Mouse (Mus musculus): ENCODE results near the gene Smg1. TPM values are rescaled to one million over a fixed set of nuclear protein-coding genes. Genes with fewer than 3 reads are reported as not detected.

The Smg1 gene
- polyA plus RNA-seq, 1 experiment from 2014 or later: 30.3 TPM

- ATAC-seq (ENCODE audit: low FRiP score) (no peak), DNase-seq (ENCODE audit: low spot score) (no peak)
- H3K4me3 ChIP-seq (ENCODE audit: low read depth, low read length): no peak overlapping the region
- no peak overlapping the region for H3K4me2 ChIP-seq (replicated peaks; ENCODE audit: low read depth, low read length)
- 0 out of 2 replicates have a peak, but pooled peaks cover 3% of the 10 kb centered on the region for H3K36me3 ChIP-seq (ENCODE audit: control insufficient read depth, insufficient read depth, low read length)
- H3K9ac ChIP-seq (ENCODE audit: low read depth, low read length): no peak overlapping the region
- H3K27ac ChIP-seq (ENCODE audit: low read depth, low read length): no peak overlapping the region
- H3K4me1 ChIP-seq (replicated peaks; ENCODE audit: control insufficient read depth, insufficient read depth, low read length): peaks cover 5% of the 10 kb centered on the region; the same call in 1 of the 2 replicates
- H3K27me3 ChIP-seq (ENCODE audit: control insufficient read depth, insufficient read depth, low read length): no peaks in the 10 kb centered on the region
- no peaks in the 10 kb centered on the region for H3K9me3 ChIP-seq (ENCODE audit: control insufficient read depth, low read length)
Measured at GRCm38 (mm10) chr7:118125736-118126135, 117.7 kb downstream of the Smg1 start.

DNA sequence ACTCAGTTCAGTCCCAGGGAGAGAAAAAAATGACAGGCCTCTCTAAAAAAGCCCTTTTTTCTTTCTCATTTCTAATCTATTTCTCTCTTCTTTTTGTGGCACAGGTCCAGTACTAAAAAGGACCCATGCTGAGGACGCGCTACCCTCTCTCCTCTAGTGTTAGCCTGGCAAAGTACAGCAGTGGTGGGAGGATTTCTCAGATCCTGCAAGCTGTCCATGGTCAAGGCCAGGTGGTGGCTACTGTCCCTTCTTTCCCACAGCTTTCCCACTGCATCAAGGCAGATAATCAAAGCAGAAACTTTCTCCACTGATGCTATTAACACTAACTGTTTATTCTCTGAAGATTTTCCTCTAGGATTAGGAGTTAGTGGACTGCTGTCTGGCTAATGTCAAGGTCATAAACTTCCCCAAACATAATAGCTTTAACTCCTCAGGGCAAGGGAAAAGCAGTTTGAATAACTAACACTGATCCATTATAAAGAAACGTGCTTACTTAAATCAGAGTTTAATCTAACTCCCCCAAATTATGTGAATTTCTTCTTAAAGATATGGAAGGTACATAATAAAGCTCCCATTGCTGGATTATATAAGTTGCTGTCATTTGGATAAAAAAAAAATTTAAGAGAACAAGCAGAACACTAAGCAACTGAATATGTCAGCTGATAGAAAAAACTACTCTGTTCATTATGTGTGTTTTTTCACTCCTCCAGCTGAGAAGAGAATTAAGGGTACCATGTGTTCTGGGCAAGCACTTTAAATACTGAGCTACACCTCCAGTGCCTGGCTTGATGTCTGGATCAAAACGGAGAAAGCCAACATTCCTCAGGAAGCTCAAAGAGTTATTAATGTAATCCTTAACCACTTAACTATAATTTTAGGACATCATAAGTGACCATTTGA lies 119.7 kb downstream of the Smg1 start:
- Histone ChIP-seq H3K9ac (ENCODE audit: low read depth, low read length) (no peak overlapping the region), H3K36me3 (ENCODE audit: control insufficient read depth, insufficient read depth, low read length) (0 out of 2 replicates have a peak, but pooled peaks cover 8% of the 10 kb centered on the region), H3K4me3 (ENCODE audit: low read depth, low read length) (no peak overlapping the region), H3K4me1 (replicated peaks; ENCODE audit: control insufficient read depth, insufficient read depth, low read length) (peaks cover 2% of the 10 kb centered on the region; the same call in 1 of the 2 replicates), H3K4me2 (replicated peaks; ENCODE audit: low read depth, low read length) (no peak overlapping the region), H3K9me3 (ENCODE audit: control insufficient read depth, low read length) (no peaks in the 10 kb centered on the region), H3K27ac (ENCODE audit: low read depth, low read length) (no peak overlapping the region), H3K27me3 (ENCODE audit: control insufficient read depth, insufficient read depth, low read length) (no peaks in the 10 kb centered on the region)
- WGBS: 94% methylated on average over 4 of the region's 4 CpGs
- no peak for ATAC-seq (ENCODE audit: low FRiP score)
- DNase-seq (ENCODE audit: low spot score): no peak

- no peaks in the 10 kb centered on the region for H3K9me3 ChIP-seq (ENCODE audit: control insufficient read depth, low read length)
- 0 out of 2 replicates have a peak, but pooled peaks cover 8% of the 10 kb centered on the region for H3K36me3 ChIP-seq (ENCODE audit: control insufficient read depth, insufficient read depth, low read length)
- DNase-seq (ENCODE audit: low spot score): no peak
- no peak overlapping the region for H3K27ac ChIP-seq (ENCODE audit: low read depth, low read length)
- 93% methylated on average over 7 of the region's 7 CpGs for WGBS
- no peak for ATAC-seq (ENCODE audit: low FRiP score)
- H3K4me3 ChIP-seq (ENCODE audit: low read depth, low read length): no peak overlapping the region
- no peaks in the 10 kb centered on the region for H3K27me3 ChIP-seq (ENCODE audit: control insufficient read depth, insufficient read depth, low read length)
- no peak overlapping the region for H3K9ac ChIP-seq (ENCODE audit: low read depth, low read length)
- peaks cover 2% of the 10 kb centered on the region; the same call in 1 of the 2 replicates for H3K4me1 ChIP-seq (replicated peaks; ENCODE audit: control insufficient read depth, insufficient read depth, low read length)
- H3K4me2 ChIP-seq (replicated peaks; ENCODE audit: low read depth, low read length): no peak overlapping the region
Measured at GRCm38 (mm10) chr7:118122235-118122634, 121.2 kb downstream of the Smg1 start.

DNA sequence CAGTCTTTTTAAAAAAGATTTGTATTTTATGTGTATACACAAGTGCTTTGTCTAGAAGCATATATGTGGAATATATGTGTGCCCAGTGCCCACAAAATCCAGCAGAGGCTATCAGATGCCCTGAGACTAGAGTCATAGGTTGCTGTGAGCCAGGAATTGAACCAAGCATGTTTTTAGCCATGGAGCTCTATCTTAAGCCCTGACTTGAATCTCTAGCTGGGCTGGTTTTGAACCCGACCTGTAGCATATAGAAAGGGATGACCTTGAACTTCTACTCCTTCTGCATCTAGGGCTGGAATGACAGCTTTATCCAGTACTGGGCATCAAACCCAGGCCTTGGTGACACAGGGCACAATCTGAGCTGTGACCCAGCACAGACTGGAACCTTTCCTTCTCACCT lies 122.8 kb downstream of the Smg1 start:
- no peak overlapping the region for H3K9ac ChIP-seq (ENCODE audit: low read depth, low read length)
- H3K4me2 ChIP-seq (replicated peaks; ENCODE audit: low read depth, low read length): no peak overlapping the region
- WGBS: 77% methylated on average over 1 of the region's 1 CpGs
- ATAC-seq (ENCODE audit: low FRiP score): no peak
- H3K4me3 ChIP-seq (ENCODE audit: low read depth, low read length): no peak overlapping the region
- DNase-seq (ENCODE audit: low spot score): no peak
- no peaks in the 10 kb centered on the region for H3K27me3 ChIP-seq (ENCODE audit: control insufficient read depth, insufficient read depth, low read length)
- 0 out of 2 replicates have a peak, but pooled peaks cover 5% of the 10 kb centered on the region for H3K36me3 ChIP-seq (ENCODE audit: control insufficient read depth, insufficient read depth, low read length)
- no peak overlapping the region for H3K27ac ChIP-seq (ENCODE audit: low read depth, low read length)
- H3K9me3 ChIP-seq (ENCODE audit: control insufficient read depth, low read length): no peaks in the 10 kb centered on the region
- H3K4me1 ChIP-seq (replicated peaks; ENCODE audit: control insufficient read depth, insufficient read depth, low read length): no peaks in the 10 kb centered on the region

GRCm38 (mm10) chr7:118119946-118120345 lies 123.5 kb downstream of the Smg1 start:
- DNase-seq (ENCODE audit: low spot score): no peak
- Histone ChIP-seq H3K4me1 (replicated peaks; ENCODE audit: control insufficient read depth, insufficient read depth, low read length) (no peaks in the 10 kb centered on the region), H3K36me3 (ENCODE audit: control insufficient read depth, insufficient read depth, low read length) (0 out of 2 replicates have a peak, but pooled peaks cover 5% of the 10 kb centered on the region), H3K9ac (ENCODE audit: low read depth, low read length) (no peak overlapping the region), H3K27me3 (ENCODE audit: control insufficient read depth, insufficient read depth, low read length) (no peaks in the 10 kb centered on the region), H3K9me3 (ENCODE audit: control insufficient read depth, low read length) (no peaks in the 10 kb centered on the region), H3K27ac (ENCODE audit: low read depth, low read length) (no peak overlapping the region), H3K4me3 (ENCODE audit: low read depth, low read length) (no peak overlapping the region), H3K4me2 (replicated peaks; ENCODE audit: low read depth, low read length) (no peak overlapping the region)
- no peak for ATAC-seq (ENCODE audit: low FRiP score)
- WGBS: 92% methylated on average over 5 of the region's 5 CpGs

- Histone ChIP-seq H3K9me3 (ENCODE audit: control insufficient read depth, low read length) (no peaks in the 10 kb centered on the region), H3K27me3 (ENCODE audit: control insufficient read depth, insufficient read depth, low read length) (no peaks in the 10 kb centered on the region), H3K27ac (ENCODE audit: low read depth, low read length) (no peak overlapping the region), H3K36me3 (ENCODE audit: control insufficient read depth, insufficient read depth, low read length) (0 out of 2 replicates have a peak, but pooled peaks cover 5% of the 10 kb centered on the region), H3K4me3 (ENCODE audit: low read depth, low read length) (no peak overlapping the region), H3K9ac (ENCODE audit: low read depth, low read length) (no peak overlapping the region), H3K4me2 (replicated peaks; ENCODE audit: low read depth, low read length) (no peak overlapping the region), H3K4me1 (replicated peaks; ENCODE audit: control insufficient read depth, insufficient read depth, low read length) (no peaks in the 10 kb centered on the region)
- ATAC-seq (ENCODE audit: low FRiP score) (no peak), DNase-seq (ENCODE audit: low spot score) (no peak)
- 63% methylated on average over 2 of the region's 2 CpGs for WGBS
Measured at GRCm38 (mm10) chr7:118119142-118119541, 124.3 kb downstream of the Smg1 start.

DNA sequence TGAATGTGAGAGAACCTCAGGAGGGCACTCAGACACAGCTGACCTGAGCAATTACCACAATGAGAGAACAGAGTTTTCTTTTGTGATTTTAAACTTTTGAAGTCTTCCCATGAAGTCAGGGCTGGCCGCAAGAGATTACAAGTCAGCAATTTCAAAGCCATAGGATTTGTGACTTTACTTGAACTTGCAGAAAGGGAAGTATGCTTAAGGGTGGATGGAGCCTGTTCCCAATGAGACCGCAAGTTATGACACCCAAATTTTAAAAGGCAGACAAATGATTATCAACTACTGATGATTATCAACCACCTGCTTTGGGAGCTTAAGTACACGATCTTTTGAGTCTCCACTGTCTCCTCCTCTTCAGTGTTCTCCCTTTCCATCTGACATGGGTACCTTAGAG lies 125.0 kb downstream of the Smg1 start:
- H3K36me3 ChIP-seq (ENCODE audit: control insufficient read depth, insufficient read depth, low read length): 0 out of 2 replicates have a peak, but pooled peaks cover 5% of the 10 kb centered on the region
- H3K27me3 ChIP-seq (ENCODE audit: control insufficient read depth, insufficient read depth, low read length): no peaks in the 10 kb centered on the region
- DNase-seq (ENCODE audit: low spot score) (no peak), ATAC-seq (ENCODE audit: low FRiP score) (no peak)
- no peaks in the 10 kb centered on the region for H3K9me3 ChIP-seq (ENCODE audit: control insufficient read depth, low read length)
- no peak overlapping the region for H3K27ac ChIP-seq (ENCODE audit: low read depth, low read length)
- H3K9ac ChIP-seq (ENCODE audit: low read depth, low read length): no peak overlapping the region
- no peak overlapping the region for H3K4me3 ChIP-seq (ENCODE audit: low read depth, low read length)
- WGBS: 90% methylated on average over 3 of the region's 3 CpGs
- H3K4me1 ChIP-seq (replicated peaks; ENCODE audit: control insufficient read depth, insufficient read depth, low read length): 0 out of 2 replicates have a peak, but pooled peaks cover 2% of the 10 kb centered on the region
- H3K4me2 ChIP-seq (replicated peaks; ENCODE audit: low read depth, low read length): no peak overlapping the region

DNA sequence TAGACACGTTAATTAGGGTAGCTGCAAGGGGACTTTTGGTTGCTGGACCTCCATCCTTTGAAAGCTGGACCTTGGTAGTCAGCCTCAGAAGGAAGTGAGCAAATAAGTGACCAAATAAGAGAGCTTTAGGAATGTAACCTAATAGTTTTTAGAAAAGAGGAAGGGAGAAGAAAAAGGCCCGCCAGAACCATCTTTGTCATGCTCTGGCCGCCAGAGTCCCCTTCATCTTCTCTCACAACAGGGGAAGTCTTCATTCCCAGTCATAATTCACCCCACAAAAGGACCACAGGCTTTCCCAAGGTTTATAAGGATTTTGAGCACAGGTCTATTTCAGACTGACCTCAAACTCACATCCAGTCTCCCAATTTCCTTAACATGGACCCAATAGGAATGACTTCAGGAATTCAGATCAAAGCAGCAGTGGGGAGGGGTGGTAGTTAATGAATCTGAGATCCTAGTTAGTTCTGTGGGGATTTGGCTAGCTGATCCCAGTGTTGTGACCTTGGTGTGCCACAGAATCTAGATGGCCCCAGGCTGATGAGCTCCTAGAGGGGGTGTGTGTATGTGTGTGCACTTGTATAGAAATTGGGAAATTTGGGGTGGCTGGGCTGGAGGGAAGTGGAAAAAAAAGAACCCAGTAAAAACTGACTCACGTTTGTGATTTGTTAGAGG lies 125.8 kb downstream of the Smg1 start:
- WGBS: 45% methylated on average over 4 of the region's 4 CpGs
- Histone ChIP-seq H3K4me1 (replicated peaks; ENCODE audit: control insufficient read depth, insufficient read depth, low read length) (0 out of 2 replicates have a peak, but pooled peaks cover 2% of the 10 kb centered on the region), H3K36me3 (ENCODE audit: control insufficient read depth, insufficient read depth, low read length) (0 out of 2 replicates have a peak, but pooled peaks cover 8% of the 10 kb centered on the region), H3K9me3 (ENCODE audit: control insufficient read depth, low read length) (no peaks in the 10 kb centered on the region), H3K27ac (ENCODE audit: low read depth, low read length) (no peak overlapping the region; the same call in 1 of the 2 replicates), H3K4me3 (ENCODE audit: low read depth, low read length) (no peak overlapping the region), H3K9ac (ENCODE audit: low read depth, low read length) (no peak overlapping the region), H3K27me3 (ENCODE audit: control insufficient read depth, insufficient read depth, low read length) (no peaks in the 10 kb centered on the region), H3K4me2 (replicated peaks; ENCODE audit: low read depth, low read length) (no peak overlapping the region)
- DNase-seq (ENCODE audit: low spot score): no peak
- ATAC-seq (ENCODE audit: low FRiP score): no peak
